Mouse (Mus musculus): ENCODE measurements around the gene Satb1. TPM values are rescaled to one million over a fixed set of nuclear protein-coding genes. Genes with fewer than 3 reads are reported as not detected.

Satb1 gene
- polyA plus RNA-seq (2012; rRNA removed; ENCODE audit: low replicate concordance) = 4.2 and 15.7 TPM in 2 replicates

DNA sequence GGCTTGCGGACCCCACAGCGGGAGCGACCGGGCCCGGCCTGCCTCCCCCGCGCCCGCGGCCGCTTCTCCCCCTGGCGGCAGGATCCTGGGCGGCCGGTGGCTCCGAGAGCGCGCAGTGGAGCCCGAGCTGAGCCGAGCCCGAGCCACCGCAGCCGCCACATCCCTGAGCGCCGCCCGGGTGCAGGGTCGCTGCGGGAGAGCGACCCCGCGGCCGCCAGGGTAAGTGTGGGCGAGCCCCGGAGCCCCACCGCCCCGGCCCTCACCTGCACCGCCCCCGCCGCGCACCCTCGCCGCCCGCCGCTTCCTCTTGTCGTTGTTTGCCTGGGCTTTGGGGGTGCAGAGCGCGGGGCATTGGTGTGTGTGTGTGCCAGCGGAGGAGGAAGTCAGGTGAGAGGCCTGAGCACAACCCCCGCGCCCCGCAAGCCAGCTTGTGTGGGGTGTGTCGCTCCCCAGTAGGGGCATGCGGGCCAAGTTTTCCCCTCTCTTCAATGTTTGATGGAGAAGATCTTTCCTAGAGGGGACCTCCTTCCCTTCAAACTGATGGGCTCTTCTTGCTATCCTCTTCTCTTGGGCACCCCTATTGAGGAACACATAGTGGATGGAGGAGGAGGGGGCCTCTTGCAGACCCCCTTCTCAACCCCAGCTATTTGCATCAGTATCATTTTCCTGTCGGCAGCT is at the start of gene Satb1:
Gene Satb1 (minus strand): TSS at position 391 of the 678 bp plus-strand sequence.

